Mouse (Mus musculus): ENCODE measurements around the gene Commd1.

Commd1 gene

GRCm38 (mm10) chr11:22989786-22990185 lies 7.6 kb upstream of the Commd1 start:
- DNase-seq = no peak

DNA sequence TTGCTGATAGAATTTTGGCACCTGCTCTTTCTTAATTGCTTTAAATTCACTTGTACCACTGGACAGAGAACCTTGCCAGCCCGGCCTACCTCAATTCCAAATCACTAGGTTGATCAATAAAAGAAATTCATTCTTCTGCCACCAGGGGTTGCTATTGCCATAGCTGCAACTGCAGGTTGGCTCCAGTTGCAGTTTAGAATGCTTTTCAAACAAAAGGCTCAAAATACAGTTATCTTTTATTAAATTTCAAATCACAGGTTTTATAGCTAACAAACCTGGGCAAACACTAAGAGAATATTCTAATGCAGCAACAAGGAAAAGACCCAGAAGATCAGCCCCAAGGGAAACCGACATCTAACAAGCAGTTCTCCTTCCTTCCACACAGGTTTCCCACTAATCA lies 5.2 kb upstream of the Commd1 start:
- peak; percentile 68 to 77 for DNase-seq

GRCm38 (mm10) chr11:22985510-22985909 lies 3.3 kb upstream of the Commd1 start:
- DNase-seq = no peak

- DNase-seq = no peak
Observed at GRCm38 (mm10) chr11:22982846-22983245, 664 bp upstream of the Commd1 start.

- peak in 1 of 2 experiments; percentile 31 for DNase-seq
Observed at GRCm38 (mm10) chr11:22981543-22981950, 635 bp downstream of the Commd1 start.

GRCm38 (mm10) chr11:22981041-22981440 lies 1.1 kb downstream of the Commd1 start:
- no peak for DNase-seq

- no peak for DNase-seq
Observed at GRCm38 (mm10) chr11:22979221-22979620, 3.0 kb downstream of the Commd1 start.

- DNase-seq = peak; percentile 79 to 86
Observed at GRCm38 (mm10) chr11:22978711-22979110, 3.5 kb downstream of the Commd1 start.

DNA sequence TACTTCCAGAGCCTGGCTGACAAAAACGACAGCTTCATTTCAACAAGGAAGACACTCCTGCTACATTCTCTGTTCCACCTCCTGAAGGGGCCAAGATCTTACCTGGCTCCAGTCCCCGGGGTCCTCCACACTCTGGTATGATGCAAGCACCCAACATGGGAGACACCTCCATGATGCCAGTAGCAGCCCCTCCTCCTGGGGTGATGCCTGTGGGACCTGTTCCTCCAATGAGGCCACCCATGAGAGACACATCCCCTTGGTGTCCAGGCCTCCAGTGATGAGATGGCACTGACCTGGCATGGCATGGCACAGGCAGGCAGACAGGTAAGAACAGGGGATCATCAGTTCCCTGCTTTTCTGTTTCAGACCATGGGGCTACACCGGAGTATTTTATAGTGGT lies 4.0 kb downstream of the Commd1 start:
- no peak for DNase-seq

DNA sequence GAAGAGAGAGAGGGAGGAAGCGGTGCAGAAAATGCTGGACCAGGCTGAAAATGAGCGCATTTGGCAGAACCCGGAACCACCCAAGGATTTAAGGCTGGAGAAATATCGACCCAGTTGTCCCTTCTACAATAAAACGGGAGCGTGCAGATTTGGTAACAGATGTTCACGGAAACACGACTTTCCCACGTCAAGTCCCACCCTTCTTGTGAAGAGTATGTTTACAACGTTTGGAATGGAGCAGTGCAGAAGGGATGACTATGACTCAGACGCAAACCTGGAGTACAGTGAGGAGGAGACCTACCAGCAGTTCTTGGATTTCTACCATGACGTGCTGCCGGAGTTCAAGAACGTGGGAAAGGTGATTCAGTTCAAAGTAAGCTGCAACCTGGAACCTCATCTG lies 8.6 kb downstream of the Commd1 start:
- no peak for DNase-seq

GRCm38 (mm10) chr11:22972746-22973526 lies 9.2 kb downstream of the Commd1 start:
- DNase-seq = peak; percentile 84 to 89

GRCm38 (mm10) chr11:22971835-22972709 lies 10.1 kb downstream of the Commd1 start, which contains the start of gene Zrsr1:
Gene Zrsr1, plus strand, starts transcription at chr11:22972005.
- DNase-seq = peak; percentile 77

- no peak for DNase-seq
Observed at GRCm38 (mm10) chr11:22970546-22970945, 11.6 kb downstream of the Commd1 start.

DNA sequence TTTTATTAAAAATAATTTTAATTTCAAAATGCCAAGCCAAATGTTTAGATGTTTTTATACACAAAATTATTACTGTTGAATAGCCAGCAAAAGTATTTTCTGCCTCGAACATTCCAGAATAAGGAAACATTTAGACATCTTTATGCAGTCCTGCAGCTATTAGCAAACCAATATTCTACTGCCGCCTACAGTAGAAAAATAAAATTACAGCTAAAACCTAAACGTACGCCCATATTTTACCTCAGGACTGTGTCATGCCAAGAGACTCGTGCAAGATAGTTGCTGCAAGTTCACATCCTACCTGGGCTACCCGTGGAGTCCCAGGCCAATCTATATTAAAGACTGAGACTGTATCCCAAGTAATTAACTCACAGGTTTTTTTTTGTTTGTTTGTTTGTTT lies 12.7 kb downstream of the Commd1 start:
- no peak for DNase-seq

- no peak for DNase-seq
Observed at GRCm38 (mm10) chr11:22965503-22965902, 16.7 kb downstream of the Commd1 start.

GRCm38 (mm10) chr11:22964401-22964800 lies 17.8 kb downstream of the Commd1 start:
- no peak for DNase-seq

DNA sequence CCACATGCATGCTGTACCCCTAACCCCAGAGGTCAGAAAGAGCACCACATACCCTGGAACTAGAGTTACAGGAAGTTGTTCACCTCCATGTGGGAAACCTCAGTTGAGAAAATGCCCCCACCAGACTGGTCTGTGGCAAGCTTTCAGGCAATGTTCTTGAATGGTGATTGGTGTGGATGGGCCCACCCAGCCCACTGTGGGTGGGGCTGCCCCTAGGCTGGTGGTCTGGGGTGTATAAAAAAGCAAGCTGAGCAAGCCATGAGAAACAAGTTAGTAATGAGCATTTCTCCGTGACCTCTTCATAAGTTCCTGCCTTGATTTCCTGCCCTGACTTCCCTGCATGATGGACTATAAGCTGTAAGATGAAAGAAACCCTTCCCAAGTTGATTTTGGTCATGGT lies 20.1 kb downstream of the Commd1 start:
- DNase-seq = no peak

DNA sequence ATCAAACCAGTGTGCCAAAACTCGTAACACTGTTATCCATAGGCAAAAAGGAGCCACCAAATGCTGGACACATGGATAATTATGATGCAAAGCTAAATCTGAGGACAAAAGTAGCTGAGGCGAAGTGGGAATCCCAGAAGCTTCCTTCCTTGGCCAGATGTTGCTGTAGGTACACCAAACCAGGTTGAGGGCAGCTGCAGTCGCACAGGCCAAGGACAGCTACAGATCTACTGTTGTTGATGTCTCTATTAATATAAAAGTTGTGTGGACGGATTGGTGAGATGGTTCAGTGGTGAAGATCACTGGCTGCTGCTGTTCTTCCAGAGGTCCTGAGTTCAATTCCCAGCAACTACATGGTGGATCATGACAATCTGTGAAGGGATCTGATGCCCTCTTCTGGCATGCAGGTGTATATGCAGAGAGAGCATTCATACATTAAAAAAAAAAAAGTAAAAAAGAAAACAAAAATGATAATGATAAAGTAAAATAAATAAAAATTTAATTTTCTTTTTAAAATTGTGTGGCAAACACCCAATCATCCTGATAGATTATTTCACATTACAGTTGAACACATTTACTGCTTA lies 24.3 kb downstream of the Commd1 start:
- DNase-seq = no peak

DNA sequence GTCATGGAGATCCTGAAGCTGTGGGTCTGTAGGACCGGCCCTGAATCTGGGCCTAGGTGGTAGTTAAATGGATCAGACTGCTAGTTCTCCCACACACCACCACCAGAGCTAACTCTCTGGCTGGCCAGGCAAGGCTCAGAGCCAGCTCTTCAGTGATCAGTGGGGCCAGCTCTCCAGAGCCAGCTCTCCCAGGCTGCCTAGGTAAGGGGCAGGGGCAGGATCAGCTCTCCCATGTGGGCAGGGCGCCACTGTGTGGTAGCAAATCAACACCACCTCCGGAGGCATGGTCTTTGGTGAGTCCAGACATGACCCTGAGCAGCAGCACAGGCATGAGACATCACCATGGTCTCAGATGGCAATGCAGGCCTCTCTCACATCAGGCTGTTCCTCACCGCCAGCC lies 25.4 kb downstream of the Commd1 start:
- DNase-seq = peak; percentile 51 to 57

- no peak for DNase-seq
Observed at GRCm38 (mm10) chr11:22956346-22956745, 25.8 kb downstream of the Commd1 start.

DNA sequence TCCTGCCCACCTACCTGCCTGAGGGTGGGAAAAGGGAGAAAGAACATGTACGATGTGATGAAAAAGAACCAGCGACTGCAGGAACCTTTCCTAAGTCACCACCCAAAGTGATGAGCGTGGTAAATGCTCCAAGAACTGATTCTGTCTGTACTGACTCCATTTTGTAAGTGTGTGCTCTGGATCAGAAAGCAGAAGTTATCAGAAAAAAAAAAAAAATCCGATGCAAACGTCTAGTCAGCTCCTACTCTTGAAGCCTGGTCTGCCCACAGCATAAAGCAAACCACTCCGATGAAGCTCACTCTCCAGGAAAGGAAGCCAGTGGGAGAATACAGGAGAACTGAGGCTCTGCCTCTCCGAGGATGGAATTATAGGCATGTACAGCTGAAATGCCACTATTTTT lies 29.5 kb downstream of the Commd1 start:
- no peak for DNase-seq

GRCm38 (mm10) chr11:22950131-22950530 lies 32.1 kb downstream of the Commd1 start:
- DNase-seq = no peak

DNA sequence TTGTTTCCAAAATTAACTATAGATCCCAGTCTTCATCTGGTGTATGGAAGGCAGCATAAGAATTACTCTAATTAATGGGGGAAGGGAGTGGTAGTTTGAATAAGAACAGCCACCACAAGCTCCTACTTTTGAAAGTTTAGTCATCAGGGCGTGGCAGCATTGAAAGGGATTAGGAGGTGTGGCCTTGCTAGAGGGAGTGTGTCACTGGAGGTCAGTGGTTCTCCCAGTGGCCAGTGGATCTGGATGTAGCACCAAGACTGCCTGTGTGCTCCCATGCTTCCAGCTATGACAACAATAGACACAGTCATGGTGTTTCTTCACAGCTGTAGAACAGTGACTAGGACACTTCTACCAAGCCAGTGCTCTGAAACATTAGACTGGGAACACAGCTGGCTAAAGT lies 33.1 kb downstream of the Commd1 start:
- no peak for DNase-seq

DNA sequence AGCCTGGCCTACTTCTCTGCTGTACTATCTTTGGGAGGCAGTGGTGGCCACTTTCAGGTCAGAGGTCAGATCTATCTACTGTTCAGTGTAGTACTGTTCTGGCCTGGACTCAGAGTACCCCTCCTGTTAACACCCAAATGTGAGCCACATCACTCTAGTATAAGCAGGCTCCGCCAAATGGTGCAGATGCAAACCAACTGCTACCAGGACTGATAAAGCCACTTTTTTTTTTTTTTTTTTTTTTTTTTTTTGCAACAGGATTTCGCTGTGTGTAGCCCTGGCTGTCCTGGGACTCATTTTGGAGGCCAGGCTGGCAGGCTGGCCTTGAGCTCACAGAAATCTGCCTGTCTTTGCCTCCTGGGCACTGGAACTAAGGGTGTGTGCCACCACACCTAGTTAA lies 43.2 kb downstream of the Commd1 start:
- no peak for DNase-seq
